Mouse (Mus musculus) bone marrow macrophage, adult 2 months (primary cell): ENCODE measurements around the gene Eme2. TPM values are rescaled to one million over a fixed set of nuclear protein-coding genes. Genes with fewer than 3 reads are reported as not detected.

Source experiments
- H3K27ac ChIP-seq: 2 replicates; pipeline ENCODE4 v1.5.1; 2012; ENCODE audit warnings: low read depth, low read length; ENCODE audit not compliant: insufficient read depth
- H3K4me1 ChIP-seq: 2 replicates; pipeline ENCODE4 v1.6.1; 2012; ENCODE audit warnings: low read length; ENCODE audit not compliant: control insufficient read depth, insufficient read depth
- H3K4me3 ChIP-seq: 2 replicates; pipeline ENCODE4 v1.5.1; 2012; ENCODE audit warnings: mild to moderate bottlenecking, low read length, moderate library complexity; ENCODE audit not compliant: insufficient read depth
- CTCF ChIP-seq: IDR thresholded peaks from 2 replicates; pipeline ENCODE4 v1.5.1; 2012; ENCODE audit warnings: low read depth, mild to moderate bottlenecking, low read length, moderate library complexity
- POLR2A ChIP-seq: IDR thresholded peaks from 2 replicates; pipeline ENCODE4 v1.6.1; 2012; ENCODE audit warnings: mild to moderate bottlenecking, low read depth, low read length, borderline replicate concordance
- polyA plus RNA-seq: library from polyadenylated mRNA; stranded (reverse); fragments of >200 nt; gene quantifications from 2 replicates; pipeline ENCODE4 v1.2.4, GENCODE M21; 2012; ENCODE audit not compliant: missing spikeins, insufficient read depth, insufficient read length

Gene Eme2
- polyA plus RNA-seq, 1 experiment = 7.1 TPM

GRCm38 (mm10) chr17:24857831-24858470 lies 36.9 kb downstream of the Eme2 start:
- no peak for TF ChIP-seq CTCF
- TF ChIP-seq POLR2A = no peak
- Histone ChIP-seq H3K27ac (no peak overlapping the region), H3K4me1 (peaks cover 7% of the 10 kb centered on the region), H3K4me3 (no peak overlapping the region)

DNA sequence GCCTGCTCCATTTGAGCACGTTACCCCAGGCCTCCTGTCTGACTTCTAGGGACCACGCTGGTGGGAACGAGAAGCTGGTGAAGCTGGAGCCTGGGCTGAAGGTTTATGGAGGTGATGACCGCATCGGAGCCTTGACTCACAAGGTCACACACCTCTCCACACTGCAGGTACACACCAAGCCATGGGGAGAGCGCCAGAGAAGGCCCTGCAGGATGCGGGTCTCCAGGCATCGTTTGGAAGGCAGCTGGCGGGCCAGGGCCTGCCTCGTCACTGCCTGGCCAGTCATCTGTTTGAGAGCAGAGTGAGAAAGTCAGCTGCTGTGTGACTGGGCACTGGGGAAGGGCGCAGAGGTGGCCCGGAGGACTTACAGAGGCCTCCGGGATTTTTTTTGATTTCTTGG lies 38.3 kb downstream of the Eme2 start:
- Histone ChIP-seq H3K4me3 (no peak overlapping the region), H3K27ac (no peak overlapping the region), H3K4me1 (peaks cover 11% of the 10 kb centered on the region)
- TF ChIP-seq CTCF = no peak
- TF ChIP-seq POLR2A = no peak

DNA sequence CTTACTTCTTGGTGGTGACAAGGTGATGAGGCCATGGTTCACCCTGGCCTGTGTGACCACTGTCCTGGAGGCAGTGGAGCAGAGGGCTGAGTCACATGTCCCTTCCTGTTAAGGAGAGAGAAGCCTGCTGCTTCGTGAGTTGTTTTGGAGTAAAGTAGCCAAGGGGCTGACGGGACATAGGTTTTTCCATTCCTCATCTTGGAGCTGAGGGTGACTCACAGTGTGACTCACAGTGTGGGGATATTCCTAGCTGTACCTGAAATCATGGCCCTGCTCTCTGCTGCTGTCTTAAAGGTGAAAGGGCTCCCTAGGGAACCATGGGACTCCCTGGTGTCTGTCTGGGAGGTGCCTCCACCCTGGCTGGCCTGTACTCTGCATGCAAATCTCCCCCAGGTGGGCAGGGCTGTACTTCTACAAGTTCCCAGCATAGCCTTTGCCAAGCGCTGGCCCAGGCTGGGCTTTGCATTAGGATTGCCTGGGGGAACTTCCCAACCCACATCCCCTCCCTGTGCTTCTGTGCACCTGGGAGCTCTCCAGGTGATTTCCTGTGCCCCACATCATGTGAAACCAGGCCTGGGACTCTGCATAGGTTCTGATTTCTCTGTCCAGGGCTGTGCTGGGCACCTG lies 38.9 kb downstream of the Eme2 start:
- TF ChIP-seq POLR2A (no peak), CTCF (no peak)
- H3K4me1 ChIP-seq = peaks cover 12% of the 10 kb centered on the region
- no peak overlapping the region for H3K4me3 ChIP-seq
- H3K27ac ChIP-seq = no peak overlapping the region

GRCm38 (mm10) chr17:24851381-24852125 lies 43.3 kb downstream of the Eme2 start:
- peaks cover 13% of the 10 kb centered on the region for H3K4me1 ChIP-seq
- TF ChIP-seq POLR2A (no peak), CTCF (no peak)
- H3K27ac ChIP-seq = peak overlapping the region; percentile 73
- H3K4me3 ChIP-seq = peak overlapping the region; percentile 87

DNA sequence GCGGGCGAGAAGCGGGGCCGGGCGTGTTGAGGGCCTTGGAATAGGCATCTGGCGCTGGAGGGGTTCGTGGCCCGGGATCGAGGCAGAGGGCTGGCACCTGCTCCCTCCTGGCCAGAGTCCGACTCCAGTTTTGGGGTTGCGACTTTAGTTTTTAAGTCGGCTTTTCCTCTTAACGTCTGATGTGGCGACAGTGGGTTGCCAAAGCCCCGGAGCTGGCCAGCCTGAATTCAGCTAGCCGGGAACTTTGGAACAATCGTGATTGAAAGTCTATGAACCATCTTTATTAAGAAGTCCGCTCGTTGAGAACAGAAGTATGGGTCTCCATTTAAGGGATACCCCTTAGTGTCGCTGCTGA lies 44.1 kb downstream of the Eme2 start:
- peaks cover 14% of the 10 kb centered on the region for H3K4me1 ChIP-seq
- peak overlapping the region; percentile 87 for H3K4me3 ChIP-seq
- TF ChIP-seq POLR2A (no peak), CTCF (0 out of 2 replicates have a peak, but pooled peaks have one; percentile 10)
- peak overlapping the region; percentile 73 for H3K27ac ChIP-seq

DNA sequence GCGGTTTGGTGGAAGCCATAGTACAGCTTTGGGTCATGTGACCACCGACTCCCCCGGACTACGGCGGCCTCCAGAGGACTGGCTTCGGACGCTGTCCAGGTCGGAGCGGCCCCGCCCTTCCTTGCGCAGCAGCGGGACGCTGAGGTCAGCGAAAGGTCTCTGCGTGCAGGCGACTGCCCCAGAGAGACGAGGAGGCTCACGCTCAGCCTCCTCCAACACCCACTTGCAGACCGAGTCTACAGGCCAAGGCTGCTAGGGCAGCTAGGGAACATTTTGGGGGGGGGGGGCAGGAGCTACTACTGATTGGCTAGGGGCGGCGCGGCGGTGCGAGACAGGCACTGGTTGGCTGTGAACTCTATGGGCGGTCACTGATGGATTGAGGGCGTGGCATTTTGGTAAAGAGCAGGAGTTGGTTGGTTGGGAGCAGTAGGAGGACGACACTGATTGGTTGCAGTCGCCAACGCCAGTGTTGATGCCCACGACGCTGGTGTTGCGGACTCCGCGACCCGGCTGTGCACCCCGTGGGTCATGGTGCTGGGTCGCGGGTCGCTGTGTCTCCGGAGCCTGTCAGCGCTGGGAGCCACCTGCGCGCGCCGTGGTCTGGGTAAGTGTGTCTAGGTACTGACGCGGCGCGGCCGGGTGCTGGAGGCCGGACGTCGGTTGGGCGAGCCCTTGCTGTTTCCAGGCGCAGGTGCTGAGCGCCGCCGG lies 44.7 kb downstream of the Eme2 start, which contains the start of gene Fahd1:
Fahd1 (minus strand) TSS at position 300 of the 708 bp plus-strand sequence.
- TF ChIP-seq CTCF = no peak
- TF ChIP-seq POLR2A = no peak; the same call in 1 of the 2 replicates
- Histone ChIP-seq H3K4me3 (peak within 1 kb of the TSS; percentile 87), H3K27ac (peak within 1 kb of the TSS; percentile 82), H3K4me1 (peaks cover 11% of the 10 kb centered on the region)

- H3K27ac ChIP-seq = peak overlapping the region; percentile 82
- TF ChIP-seq POLR2A = peak; percentile 13; the same call in 1 of the 2 replicates
- TF ChIP-seq CTCF = no peak
Measured at GRCm38 (mm10) chr17:24849733-24850064, 45.2 kb downstream of the Eme2 start.

GRCm38 (mm10) chr17:24848600-24849031 lies 46.3 kb downstream of the Eme2 start:
- peaks cover 12% of the 10 kb centered on the region for H3K4me1 ChIP-seq
- TF ChIP-seq CTCF = no peak
- no peak for TF ChIP-seq POLR2A
- peak overlapping the region; percentile 60 for H3K4me3 ChIP-seq
- H3K27ac ChIP-seq = peak overlapping the region; percentile 69

More at GRCm38 (mm10) chr17:24849733-24850064, 45.2 kb downstream of the Eme2 start:
- Histone ChIP-seq H3K4me3 (peak overlapping the region; percentile 75), H3K4me1 (peaks cover 12% of the 10 kb centered on the region)

GRCm38 (mm10) chr17:24847386-24847785 lies 47.5 kb downstream of the Eme2 start:
- Histone ChIP-seq H3K4me3 (no peak overlapping the region), H3K4me1 (peaks cover 12% of the 10 kb centered on the region), H3K27ac (no peak overlapping the region)
- TF ChIP-seq POLR2A (no peak), CTCF (no peak)
